Mouse (Mus musculus): Measurements from ENCODE around the gene Rac3.
"Not testable (repeated sequence)": the region's sequence is repeated elsewhere in the genome, so short reads cannot be mapped to it uniquely, and the experiment has no call there.

Rac3 gene

GRCm38 (mm10) chr11:120730331-120730870 is 9.1 kb downstream of the Rac3 start:
- DNase-seq: no peak

DNA sequence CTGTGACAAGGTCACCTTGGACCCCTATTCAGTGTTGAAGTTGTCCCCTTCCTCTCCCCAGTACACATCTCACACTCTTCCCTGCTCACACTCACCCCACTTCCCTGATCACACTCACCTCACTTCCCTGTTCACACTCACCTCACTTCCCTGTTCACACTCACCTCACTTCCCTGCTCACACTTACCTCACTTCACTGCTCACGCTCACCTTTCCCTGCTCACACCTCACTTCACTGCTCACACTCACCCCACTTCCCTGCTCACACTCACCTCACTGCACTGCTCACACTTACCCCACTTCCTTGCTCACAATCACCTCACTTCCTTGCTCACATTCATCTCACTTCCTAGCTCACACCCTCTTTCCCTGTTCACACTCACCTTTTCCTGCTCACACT is 10.1 kb downstream of the Rac3 start:
- no peak for DNase-seq

- DNase-seq: no peak
Measured at GRCm38 (mm10) chr11:120731858-120732680, 10.8 kb downstream of the Rac3 start, which contains the start of gene Cbr2. TSS of gene Cbr2 (minus strand) at chr11:120732114.

GRCm38 (mm10) chr11:120733521-120733920 is 12.3 kb downstream of the Rac3 start:
- no peak for DNase-seq

- no peak for DNase-seq
Measured at GRCm38 (mm10) chr11:120736424-120736823, 15.2 kb downstream of the Rac3 start.

- DNase-seq: no peak
Measured at GRCm38 (mm10) chr11:120740981-120741380, 19.7 kb downstream of the Rac3 start.

- DNase-seq: no peak
Measured at GRCm38 (mm10) chr11:120744121-120744701, 22.9 kb downstream of the Rac3 start.

GRCm38 (mm10) chr11:120747974-120748373 is 26.7 kb downstream of the Rac3 start:
- no peak for DNase-seq

GRCm38 (mm10) chr11:120749430-120749829 is 28.2 kb downstream of the Rac3 start:
- DNase-seq: peak; percentile 51

- DNase-seq: no peak
Measured at GRCm38 (mm10) chr11:120751606-120752005, 30.3 kb downstream of the Rac3 start.

DNA sequence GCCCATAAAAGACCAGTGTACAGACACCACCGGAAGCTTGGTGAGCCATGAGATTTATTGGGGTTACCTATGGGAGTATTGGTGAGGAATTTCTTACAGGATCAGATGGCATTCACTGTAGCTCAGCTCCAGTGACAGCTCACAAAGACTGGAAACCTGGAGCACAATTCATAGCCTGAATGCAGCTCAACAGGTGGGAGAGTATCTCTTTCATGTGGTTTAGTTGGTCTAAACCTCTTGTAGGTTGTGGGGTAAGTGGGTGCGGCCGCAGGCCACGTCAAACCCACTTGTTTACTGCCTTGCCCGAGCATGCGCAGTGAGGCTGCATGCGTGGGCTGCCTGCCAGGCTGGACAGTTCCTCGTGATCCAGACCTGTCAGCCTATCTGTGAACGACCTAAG is 39.0 kb downstream of the Rac3 start:
- no peak for DNase-seq

DNA sequence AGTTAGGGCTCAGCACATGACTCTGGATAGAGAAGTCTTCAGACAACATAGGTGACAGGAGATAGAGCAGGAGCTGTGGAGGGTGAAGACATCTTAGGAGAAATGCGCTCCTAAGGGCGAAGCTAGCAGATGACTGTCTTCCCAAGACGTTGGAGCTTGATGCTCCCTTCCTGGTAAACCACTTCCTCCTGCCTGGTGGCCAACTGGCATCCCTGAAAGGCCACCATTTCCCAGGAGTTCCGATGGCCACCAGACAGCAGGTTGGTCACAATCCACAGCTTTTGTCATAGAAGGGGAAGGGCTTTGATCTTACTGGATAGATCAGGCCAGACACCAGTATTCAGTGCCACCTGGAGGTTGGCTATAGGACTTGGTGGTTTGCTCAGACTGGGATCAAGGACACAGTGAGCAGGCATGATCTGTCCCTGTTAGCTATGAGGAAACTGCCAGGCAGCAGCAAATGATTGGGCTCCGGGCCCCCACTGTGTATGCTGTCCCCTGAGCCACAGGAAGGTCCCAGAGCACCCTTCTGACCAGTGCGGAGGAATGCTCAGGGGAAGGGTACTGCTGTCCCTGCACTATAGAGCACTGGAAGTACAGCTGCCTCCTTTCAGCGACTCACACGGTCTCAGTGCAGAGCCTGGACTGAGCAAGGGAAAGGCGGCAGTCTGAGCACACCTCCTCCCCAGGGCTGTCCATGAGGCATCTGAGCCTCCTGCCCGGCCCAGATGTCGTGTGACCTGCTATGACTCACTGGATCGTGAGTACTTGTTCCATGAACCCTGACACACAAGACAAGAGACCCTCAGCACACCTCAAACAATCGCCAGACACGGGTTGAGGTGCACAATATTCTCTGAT is 40.8 kb downstream of the Rac3 start:
- DNase-seq: no peak

GRCm38 (mm10) chr11:120762672-120763041 is 41.4 kb downstream of the Rac3 start, which contains the start of gene Hmga1b:
TSS of gene Hmga1b (plus strand) at chr11:120762794.
- not testable (repeated sequence) for DNase-seq

DNA sequence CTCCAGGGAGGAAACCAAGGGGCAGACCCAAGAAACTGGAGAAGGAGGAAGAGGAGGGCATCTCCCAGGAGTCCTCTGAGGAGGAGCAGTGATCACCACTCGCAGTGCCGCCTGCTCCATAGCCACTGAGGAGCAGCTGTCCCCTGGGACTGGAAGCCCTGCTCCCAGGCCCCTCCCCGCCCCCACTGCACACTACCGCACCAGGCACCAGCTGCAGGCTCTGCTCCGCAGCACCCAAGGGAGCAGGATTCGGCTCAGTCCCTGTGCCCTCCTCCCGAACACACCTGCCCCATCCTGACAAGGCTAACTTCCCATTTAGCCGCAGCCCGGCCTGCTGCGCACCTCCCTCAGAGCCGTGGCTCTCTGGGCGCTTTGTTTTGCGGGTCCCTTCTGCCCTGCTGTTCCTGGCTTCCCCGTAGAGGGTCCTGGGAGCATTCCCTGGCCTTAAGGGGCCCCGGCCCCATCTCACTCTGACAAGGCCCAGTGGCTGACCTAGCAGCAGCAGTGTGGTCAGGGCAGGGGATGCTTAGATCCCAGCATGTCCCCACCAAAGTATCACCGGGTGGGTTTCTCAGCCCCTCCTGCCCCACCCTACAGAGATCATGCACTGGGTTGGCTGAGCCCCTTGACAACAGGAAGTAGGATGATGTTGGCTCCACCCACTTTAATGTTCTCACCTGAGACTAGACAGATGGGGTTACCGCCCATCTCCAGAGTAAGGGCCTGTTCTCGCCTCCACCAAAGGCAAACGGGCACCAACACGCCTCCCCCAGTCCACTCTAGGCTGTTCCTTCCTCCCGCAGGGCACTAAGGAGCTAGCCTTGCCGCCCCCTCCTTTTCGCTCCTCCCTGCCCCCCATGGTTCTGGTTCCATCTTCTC is 42.1 kb downstream of the Rac3 start:
- not testable (repeated sequence) for DNase-seq

- not testable (repeated sequence) for DNase-seq
Measured at GRCm38 (mm10) chr11:120767023-120767422, 45.8 kb downstream of the Rac3 start.

- DNase-seq: peak; percentile 1
Measured at GRCm38 (mm10) chr11:120768206-120768605, 46.9 kb downstream of the Rac3 start.

DNA sequence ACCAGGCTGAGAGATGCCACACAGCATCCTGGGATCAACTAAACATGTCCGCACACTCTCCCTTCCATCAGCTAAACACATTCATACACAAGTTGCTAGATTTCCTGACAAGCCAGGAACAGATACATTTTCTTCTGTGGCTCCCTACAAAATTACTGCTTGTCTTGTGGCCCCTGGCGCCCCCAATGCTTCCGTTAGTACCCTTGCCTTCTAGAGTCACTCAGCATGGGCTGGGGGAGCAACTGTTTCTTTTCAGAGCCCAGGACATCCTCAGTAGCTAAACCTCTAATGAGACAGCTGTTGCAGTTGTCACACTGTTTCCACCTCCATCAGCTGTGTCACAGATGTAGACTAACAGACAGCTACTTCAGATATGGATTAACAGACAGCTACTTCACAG is 51.5 kb downstream of the Rac3 start:
- peak; percentile 1 for DNase-seq

All from thymus, postnatal 14 days (tissue).